Mouse (Mus musculus) cortical plate, adult 2 months (tissue): ENCODE measurements around the gene Pcgf6.

Experiments used
- CTCF ChIP-seq: fragments of 200-500 bp; IDR thresholded peaks from 2 replicates; pipeline ENCODE4 v1.5.1; 2011; ENCODE audit warnings: mild to moderate bottlenecking, control low read depth, low read length; ENCODE audit not compliant: insufficient read depth; ENCODE audit errors: extremely low read depth
- POLR2A ChIP-seq: fragments of 200-500 bp; IDR thresholded peaks from 2 replicates; pipeline ENCODE4 v1.6.1; 2011; ENCODE audit warnings: mild to moderate bottlenecking, low read length, control low read depth; ENCODE audit not compliant: insufficient read depth; ENCODE audit errors: extremely low read depth

DNA sequence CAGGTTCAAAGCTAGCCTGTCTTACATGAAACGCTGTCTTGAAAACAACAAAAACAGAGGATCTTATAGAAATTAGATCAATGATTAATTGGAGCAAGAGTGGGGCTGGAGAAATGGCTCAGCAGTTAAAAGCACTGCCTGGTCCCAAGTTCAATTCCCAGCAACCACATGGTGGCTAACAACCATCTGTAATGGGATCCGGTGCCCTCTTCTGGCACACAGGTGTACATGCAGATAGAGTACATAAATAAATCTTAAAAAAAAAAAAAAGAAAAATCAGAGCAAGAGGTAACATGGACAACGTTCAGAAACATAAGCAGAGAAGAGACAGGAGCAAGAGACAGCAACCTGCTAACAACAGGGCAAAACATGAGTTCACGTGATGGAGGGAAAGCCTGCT, 24.2 kb downstream of the Pcgf6 start:
- TF ChIP-seq POLR2A (no peak), CTCF (no peak)
